Mouse (Mus musculus) erythroblast, embryonic 14.5 days (primary cell): ENCODE results near the gene Traip.

ENCODE experiments used
- GATA1 ChIP-seq: IDR thresholded peaks from 2 replicates; pipeline ENCODE4 v1.6.1; 2012; ENCODE audit warnings: low read length, inconsistent platforms, mixed read lengths
- TAL1 ChIP-seq: IDR thresholded peaks from 3 replicates; pipeline ENCODE4 v1.6.1; 2012; ENCODE audit warnings: low read length, inconsistent platforms, mixed read lengths

DNA sequence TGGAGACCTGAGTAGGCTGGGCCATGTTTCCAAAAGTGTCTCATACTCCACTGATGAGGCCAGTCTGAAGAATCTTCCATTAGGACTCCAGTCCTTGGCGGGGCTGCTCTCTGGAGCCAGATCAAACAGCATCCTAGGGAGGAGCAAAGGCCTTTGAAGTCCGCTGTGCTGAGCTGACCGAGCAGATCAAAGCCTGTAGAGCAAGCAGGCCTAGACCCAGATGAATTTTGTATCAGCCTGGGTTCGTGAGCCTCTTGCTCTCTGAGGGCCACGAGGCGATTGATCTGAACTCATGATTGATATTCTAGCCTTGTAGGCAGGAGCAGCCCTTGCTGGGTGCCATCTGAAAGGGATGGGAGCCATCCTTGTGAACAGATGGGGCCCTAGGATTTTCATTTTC lies 10.0 kb downstream of the Traip start:
- TF ChIP-seq TAL1: no peak
- no peak for TF ChIP-seq GATA1
